Mouse (Mus musculus) stomach, postnatal 0 days (tissue): ENCODE measurements at regions not wholly inside any gene's neighbourhood (a gene's known extent, or its start where the extent isn't known, plus 50 kb on each side); places are given as distances from the start of the nearest gene placed in this dataset.

Experiments
- CTCF ChIP-seq: IDR thresholded peaks from 2 replicates; pipeline ENCODE4 v1.5.1; 2016; ENCODE audit warnings: antibody characterized with exemption, low read depth, mild to moderate bottlenecking, moderate library complexity
- EP300 ChIP-seq: optimal IDR thresholded peaks from 2 replicates; pipeline ENCODE3; 2016; ENCODE audit warnings: antibody characterized with exemption

DNA sequence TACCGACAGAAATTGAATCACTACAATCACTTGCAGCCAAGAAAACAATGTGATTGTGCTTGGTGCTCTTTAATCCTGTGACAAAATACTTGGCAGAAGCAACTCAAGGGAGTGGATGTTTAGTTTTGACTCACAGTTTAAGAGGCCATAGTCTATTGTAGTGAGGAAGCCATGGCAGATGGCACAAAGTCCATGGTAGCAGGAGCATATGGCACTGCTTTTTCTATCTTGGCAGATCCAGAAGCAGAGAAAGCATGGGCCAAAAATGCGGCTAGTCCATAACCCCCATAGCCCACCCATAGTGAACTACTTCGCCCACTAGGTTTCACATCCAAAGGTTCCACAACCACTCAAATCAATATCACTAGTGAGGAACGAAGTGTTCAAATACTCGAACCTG is 337.4 kb downstream of the Mllt3 start:
- TF ChIP-seq CTCF (no peak), EP300 (no peak)
